Mouse (Mus musculus) right cerebral cortex, postnatal 25 days (tissue): ENCODE results near the gene Rbfox1.

Experiments used
- DNase-seq: peaks from one replicate; pipeline ENCODE4 v3.0.0; 2022

The Rbfox1 gene

GRCm38 (mm10) chr16:6241393-6241792 is 356.2 kb downstream of the Rbfox1 start:
- DNase-seq, result no peak

- DNase-seq, result no peak
Observed at GRCm38 (mm10) chr16:6242468-6242867, 357.3 kb downstream of the Rbfox1 start.

GRCm38 (mm10) chr16:6247569-6247968 is 362.4 kb downstream of the Rbfox1 start:
- no peak for DNase-seq

GRCm38 (mm10) chr16:6264557-6264956 is 379.4 kb downstream of the Rbfox1 start:
- DNase-seq, result no peak

GRCm38 (mm10) chr16:6265610-6266009 is 380.5 kb downstream of the Rbfox1 start:
- DNase-seq, result no peak

- no peak for DNase-seq
Observed at GRCm38 (mm10) chr16:6271596-6272370, 386.6 kb downstream of the Rbfox1 start.

GRCm38 (mm10) chr16:6283496-6283895 is 398.3 kb downstream of the Rbfox1 start:
- DNase-seq, result no peak

- DNase-seq, result no peak
Observed at GRCm38 (mm10) chr16:6284317-6284716, 399.2 kb downstream of the Rbfox1 start.

GRCm38 (mm10) chr16:6287699-6288098 is 402.5 kb downstream of the Rbfox1 start:
- no peak for DNase-seq

- DNase-seq, result no peak
Observed at GRCm38 (mm10) chr16:6300112-6300511, 415.0 kb downstream of the Rbfox1 start.

GRCm38 (mm10) chr16:6303082-6303481 is 417.9 kb downstream of the Rbfox1 start:
- DNase-seq, result no peak

- no peak for DNase-seq
Observed at GRCm38 (mm10) chr16:6309940-6310339, 424.8 kb downstream of the Rbfox1 start.

GRCm38 (mm10) chr16:6310744-6311678 is 425.9 kb downstream of the Rbfox1 start:
- no peak for DNase-seq

GRCm38 (mm10) chr16:6313689-6314088 is 428.5 kb downstream of the Rbfox1 start:
- DNase-seq, result peak; percentile 51

- DNase-seq, result no peak
Observed at GRCm38 (mm10) chr16:6324832-6325231, 439.7 kb downstream of the Rbfox1 start.

- no peak for DNase-seq
Observed at GRCm38 (mm10) chr16:6331400-6331939, 446.3 kb downstream of the Rbfox1 start.

GRCm38 (mm10) chr16:6333273-6333672 is 448.1 kb downstream of the Rbfox1 start:
- DNase-seq, result no peak

- DNase-seq, result no peak
Observed at GRCm38 (mm10) chr16:6348103-6348502, 462.9 kb downstream of the Rbfox1 start.

- peak; percentile 78 for DNase-seq
Observed at GRCm38 (mm10) chr16:6348581-6349241, 463.6 kb downstream of the Rbfox1 start.

GRCm38 (mm10) chr16:6349381-6349780 is 464.2 kb downstream of the Rbfox1 start:
- DNase-seq, result peak; percentile 57

- no peak for DNase-seq
Observed at GRCm38 (mm10) chr16:6350256-6350655, 465.1 kb downstream of the Rbfox1 start.

- DNase-seq, result no peak
Observed at GRCm38 (mm10) chr16:6353191-6353590, 468.0 kb downstream of the Rbfox1 start.

GRCm38 (mm10) chr16:6356931-6357330 is 471.8 kb downstream of the Rbfox1 start:
- DNase-seq, result no peak
